Mouse (Mus musculus): ENCODE data around the gene Ncdn.

Ncdn gene

DNA sequence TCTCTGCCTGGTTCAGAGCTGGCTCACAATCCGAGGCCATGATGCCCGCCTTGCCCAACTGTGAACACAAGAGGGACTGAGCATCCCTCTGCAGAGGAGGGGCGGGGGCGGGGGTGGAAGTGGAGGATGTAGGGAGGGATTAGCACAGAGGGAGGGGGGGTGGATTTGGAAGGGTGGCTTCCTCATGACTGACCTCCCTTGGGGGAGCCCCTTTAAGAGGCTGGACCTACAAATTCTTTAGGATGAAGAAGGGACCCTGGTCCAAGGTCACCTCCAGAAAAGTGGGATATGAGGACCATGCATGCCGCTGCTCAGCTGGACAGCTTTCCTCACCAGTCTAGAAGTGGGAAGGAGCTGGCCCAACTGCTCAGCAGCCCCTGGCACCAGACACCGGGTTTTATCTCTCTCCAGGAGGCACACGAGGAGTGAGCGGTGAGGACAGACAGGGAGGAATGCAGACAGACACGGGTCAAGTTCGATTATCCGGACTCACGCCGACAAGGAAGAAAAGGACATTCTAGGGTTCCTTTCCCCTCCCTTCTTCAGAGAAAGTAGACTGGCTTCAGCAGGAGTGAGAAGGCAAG lies 1.1 kb downstream of the Ncdn start:
- no peak for DNase-seq

DNA sequence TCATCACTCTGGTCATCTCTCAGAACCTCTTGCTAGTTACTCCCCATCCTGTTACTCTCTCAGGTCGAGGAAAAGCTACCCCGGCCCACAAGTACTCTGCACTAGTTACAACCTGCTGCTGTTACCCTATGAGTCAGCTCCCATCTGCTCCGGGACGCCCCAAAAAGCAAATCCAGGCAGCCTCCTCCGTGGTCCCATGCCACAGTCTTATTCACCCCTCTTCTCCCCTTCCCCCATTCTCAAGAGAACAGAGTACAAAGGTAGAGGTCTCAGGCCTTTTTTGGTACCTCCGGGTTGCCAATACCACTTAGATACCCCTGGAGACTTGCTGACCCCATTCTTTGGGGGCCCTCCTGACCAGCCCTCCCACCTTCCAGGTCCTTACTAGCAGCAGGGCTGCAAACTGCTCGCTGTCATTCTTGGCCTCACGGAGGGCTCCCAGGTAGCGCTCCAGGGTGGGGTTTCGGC lies 1.6 kb downstream of the Ncdn start:
- no peak for DNase-seq

DNA sequence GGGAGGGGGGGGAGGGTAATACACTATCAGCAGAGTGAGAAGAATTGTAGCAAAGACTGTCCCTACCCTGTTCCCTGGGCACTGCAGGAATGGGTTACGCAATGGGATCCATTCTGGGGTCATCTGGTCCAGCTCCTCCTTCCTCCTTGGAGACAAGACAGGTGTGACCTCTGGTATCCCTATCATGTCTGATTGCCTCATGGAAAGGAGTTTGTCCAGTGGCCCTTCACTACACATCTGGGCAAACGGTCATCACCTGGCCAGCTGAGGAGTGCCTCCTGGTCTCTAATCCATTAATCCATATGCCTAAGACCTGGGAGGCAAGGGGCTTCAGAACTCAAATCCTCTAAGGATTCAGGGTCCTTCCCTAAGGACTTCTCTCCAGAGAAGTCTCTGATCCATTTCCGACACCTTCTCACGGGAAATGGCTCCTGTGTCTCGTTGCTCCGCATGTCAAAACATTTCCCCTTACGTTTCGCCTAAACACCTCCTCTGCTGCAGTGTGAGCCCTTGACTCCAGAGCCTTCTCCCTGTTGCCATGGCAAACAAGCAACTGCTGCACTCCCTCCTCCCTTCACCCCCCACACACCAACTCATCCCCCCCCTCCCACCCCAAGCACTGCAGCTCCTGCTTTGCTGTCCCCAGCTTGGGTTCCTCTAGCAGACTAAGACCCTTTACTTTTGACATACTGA lies 2.2 kb downstream of the Ncdn start:
- no peak for DNase-seq

DNA sequence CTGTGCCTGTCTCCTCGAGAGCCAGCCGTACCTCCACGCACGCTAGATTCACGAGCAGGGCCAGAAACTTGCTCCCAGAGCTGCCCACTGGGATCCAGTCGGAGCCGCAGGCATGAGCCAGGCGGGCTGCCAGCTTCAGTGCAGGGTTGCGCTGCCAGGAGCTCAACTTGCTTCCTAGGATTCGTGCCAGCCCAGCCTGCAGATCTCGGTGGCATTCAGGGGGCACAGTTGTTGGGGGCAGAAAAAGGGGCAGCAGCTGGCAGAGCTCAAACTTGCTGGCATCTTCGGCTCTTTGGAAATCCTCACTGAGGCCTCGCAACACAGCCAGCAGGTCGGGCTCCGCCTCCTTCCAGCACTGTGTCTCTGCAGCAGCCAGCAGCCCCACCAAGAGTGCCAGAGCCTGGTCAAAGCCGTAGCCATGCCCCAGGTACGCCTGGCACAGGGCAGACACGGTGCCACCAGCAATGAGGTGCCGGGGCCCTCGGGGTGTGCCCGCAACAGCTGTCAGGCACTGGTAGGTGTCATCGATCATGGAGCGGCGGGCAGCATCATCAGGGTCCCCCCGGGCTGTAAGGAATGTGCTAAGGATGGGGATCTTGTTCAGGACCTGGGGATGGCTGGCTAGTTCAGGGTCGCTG lies 3.1 kb downstream of the Ncdn start:
- DNase-seq = no peak

DNA sequence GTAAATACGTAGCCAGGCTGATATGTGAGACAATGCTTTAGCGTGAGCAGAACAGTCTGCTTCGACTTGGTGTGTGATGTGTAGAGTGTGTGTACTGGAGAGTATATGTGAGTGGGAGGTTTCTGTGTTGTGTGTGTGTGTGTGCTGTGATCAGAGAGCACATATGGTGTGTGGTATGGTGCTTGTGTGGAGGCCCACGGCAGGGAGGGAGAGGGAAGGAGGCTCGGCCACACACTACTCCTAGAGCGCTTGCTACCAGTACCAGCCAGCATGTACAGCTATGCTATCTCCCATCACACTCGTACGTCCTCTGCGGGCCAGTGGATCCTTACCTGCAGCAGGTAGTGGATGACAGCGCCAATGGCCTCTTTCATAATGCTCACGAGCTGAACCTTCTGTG lies 3.7 kb downstream of the Ncdn start:
- no peak for DNase-seq

DNA sequence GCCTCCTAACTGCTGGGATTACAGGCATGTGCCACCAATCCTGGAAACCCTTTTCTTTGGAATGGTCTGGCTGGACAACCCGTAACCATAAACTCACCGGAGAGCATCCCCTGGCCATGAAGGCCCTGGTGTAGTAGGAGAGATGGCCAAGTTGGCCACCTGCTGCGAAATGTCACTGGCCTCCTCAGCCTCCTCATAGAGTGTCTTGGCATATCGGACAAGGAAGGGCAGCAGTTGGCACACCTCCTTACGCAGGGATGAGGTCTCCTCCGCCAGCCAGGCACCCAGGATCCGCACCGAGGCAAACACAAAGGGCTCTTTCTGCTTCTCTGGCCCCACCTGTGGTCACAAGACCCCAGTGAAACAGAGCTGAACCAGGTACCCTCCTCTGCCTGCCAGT lies 4.9 kb downstream of the Ncdn start:
- no peak for DNase-seq

DNA sequence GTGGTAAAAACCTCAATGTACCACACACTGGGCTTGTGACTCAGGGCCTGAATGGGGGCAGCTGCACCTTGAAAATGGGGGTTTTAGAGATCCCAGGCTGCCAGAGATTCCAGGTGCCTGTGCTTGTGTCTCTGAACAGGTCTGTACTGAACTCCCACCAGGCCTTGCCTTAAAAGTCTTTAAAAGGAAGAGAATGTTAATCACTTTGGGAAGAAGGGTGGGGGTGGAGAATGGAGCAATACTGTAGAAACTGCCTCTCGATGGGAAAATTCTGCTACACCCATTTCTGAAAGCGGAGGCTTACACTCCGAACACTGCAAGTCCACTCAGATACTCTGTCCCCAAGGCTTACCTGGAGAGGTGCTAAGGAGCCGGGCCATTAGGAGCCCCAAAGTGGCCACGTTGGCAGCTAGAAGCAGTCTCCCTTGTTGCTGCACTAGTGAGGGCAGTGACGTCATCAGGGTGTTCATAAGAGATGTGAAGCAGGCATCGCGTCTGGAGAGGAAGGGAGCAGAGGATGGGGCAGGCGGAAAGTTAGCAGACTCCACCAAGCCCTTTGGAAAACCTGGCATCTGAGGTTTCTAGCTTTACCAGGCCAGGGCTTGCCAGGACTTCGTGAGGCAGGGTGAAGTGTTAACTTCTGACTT lies 6.9 kb downstream of the Ncdn start:
- DNase-seq = no peak

DNA sequence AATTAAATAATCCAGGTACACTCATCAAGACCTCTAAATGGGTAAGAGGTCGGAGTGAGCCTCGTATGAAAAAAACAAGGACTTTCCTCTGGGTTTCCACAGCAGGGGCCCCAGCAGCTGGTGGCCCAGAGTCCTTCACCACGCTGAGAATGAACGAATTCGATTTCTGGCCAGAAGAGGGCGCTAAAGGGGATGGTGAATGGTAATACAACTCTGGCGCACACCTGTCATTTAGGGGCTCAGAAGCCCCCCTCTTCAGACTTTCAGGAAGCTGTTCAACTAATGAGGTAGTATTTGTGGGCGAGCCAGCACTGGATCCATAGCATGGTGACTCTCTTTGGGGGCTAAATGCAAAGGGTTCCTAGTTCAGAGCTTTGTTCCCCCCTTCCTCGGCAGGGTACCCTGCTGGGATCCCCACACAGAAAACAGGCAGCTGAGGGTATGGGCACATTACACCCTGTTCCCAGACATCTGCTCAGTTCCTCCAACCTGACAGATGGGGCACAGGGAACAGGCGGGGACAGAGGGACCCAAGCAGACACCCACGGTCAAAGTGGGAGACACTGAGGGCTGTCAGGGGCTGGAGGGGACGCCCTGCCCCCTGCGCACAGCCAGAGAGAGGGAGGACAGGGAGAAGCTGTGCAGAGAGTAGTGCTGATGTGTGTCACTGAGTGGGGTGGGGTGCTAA lies 7.6 kb downstream of the Ncdn start:
- peak; percentile 70 for DNase-seq

DNA sequence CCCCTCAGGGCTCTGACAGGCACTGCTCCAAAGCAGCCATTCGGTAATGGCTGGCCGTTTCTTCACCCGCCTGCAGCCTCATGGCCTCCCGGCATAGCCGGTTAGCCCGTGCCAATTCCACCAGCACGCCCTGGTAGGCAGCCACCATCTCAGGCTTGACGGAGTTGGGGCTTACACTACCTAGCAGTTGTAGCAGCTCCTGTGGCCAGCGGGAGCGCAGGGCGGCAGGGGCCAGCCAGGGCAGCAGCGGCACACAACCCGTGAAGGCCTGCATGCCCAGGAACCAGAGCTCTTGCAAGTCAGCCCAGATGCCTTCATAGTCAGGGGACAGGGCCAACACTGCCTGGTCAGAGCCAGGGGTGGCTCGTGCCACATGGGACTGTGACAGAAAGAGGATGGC lies 8.4 kb downstream of the Ncdn start:
- DNase-seq = no peak

DNA sequence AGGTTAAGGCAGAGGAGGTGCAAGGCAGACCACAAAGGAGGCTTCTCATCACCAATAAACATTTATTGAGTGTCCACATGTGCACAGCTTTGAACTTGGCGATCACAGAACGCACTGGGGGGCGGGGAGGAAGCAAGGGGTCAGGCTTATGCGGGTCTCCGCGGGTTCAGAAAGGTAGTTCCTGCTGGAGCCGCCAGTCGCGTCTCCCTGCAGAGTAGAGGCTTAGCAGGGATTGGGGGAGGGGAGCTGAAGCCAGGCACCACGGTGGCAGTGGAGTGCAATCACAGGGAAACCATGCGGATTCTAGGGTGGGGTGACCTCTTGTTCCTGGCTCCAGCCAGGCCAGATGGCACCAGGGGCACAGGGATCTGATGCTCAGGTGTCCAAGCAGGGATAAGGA lies 9.5 kb downstream of the Ncdn start:
- DNase-seq = no peak

DNA sequence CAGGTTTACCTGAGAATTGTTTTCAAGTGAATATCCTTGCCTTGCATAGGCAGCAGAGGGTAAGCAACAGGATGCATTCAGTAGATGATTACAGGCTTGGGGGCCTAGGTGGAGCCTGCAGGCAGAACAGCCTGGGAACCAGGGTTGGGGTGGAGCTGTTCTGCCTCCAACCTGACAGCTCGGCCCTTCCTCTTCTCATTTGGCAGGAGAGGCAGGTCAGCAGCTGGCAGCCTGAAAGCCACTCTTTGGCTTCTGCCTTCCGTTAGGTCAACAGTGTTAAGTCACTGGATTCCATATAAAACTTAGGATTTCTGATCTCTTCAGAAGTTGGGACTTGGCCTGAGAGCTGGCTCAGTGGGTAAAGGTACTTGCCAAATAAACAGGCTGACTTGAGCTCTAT lies 10.3 kb downstream of the Ncdn start:
- no peak for DNase-seq

DNA sequence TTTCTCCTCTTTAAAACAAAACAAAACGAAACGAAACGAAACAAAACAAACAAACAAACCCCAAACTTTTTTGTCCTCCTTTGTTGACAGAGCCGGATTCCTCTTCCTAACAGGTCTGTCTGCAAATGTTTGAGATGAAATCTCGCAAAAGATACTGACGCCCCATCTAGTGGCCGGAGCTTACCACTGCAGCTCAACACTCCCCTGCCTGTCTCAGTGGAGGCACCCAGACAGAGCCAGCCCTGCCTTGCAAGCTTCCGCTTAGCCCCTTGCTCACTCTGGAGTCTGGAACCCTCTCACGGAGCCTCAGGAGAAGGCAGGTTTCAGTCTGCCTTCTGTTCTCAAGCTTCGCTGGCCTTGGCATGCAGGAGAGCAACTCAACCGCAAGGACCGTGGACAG lies 11.8 kb downstream of the Ncdn start:
- DNase-seq = peak; percentile 84

DNA sequence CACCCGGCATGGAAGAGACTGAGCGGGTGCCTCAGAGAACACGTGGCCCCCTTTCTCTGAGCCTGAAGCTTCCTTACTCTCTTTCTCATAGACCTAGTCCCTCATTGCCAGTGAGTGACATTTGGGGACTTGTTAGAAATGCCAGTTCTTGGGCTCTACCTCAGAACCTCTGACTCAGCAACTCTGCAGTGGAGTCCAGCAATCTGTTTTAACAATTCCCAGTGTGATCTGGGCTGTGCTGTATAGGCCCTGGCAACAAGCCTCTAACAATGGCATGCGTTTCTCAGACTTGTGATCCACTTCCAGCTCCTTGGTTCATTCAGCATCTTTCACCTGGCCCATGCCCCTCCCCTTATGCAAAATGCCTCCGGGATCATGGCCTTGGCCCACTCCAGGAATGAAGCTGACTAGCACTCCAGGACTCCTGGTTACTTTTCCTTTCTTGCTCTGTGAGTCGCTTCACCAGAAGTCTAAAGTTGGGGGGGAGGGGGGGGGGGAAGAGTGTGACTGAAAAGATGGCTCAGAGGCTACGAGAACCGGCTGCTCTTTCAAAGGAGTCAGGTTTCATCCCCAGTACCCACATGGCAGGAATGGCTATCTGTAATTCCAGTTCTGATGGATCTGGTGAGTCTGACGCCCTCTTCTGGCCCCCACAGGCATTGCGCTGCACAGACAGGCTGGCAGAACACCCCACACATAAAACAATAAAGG lies 13.1 kb downstream of the Ncdn start:
- DNase-seq = no peak

DNA sequence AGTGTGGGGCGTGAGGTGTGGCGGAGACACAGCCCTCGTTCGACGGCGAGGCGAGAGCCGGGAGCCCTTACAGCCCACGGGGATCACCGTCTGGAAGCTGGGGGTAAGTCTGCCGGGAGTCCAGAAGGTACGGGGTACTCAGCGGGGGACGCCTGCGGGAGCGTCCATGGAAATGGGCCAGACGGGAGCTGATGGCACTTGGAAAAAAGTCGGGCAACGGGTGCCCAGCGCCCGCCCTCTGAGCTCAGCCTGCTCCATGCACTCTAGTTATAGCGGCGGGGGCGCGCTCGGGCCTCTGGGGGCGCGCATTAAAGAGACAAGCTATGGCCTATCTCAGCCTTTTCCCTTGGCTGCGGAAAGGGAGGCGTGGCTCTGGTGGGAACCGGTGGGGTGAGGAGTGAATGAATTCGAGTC lies 17.2 kb downstream of the Ncdn start, which contains the start of gene Tfap2e:
Gene Tfap2e (minus strand): TSS at position 240 of the 414 bp plus-strand sequence.
- peak; percentile 24 for DNase-seq

DNA sequence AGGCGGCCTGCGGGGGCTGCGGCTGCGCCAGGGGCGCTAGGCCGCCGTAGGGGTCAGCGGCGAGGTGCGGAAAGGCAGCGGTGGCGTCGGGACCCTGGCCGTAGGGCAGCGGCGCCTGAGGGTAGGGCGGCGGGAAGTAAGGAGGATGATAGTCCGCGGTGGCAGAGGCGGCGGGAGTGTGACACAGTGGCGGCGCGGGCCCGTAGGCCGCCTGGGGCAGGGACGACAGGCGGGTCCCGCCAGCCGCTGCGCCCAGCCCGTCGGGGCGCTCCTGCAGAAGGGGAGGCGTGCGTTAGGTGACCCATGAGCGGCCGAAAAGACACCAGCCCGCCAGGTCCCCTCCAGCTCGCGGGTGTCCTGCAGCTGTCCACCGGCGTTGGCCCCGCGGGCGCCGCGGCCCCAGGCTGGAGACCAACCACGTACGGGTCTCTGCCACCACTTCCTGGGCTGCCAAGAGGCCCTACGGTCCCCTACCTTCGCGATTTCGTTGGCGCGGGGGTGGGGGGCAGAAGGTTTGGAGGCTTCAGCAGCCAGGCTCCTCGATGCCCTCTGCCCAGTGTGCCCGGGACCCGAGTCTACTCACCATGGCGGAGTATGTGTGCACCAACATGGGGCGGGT lies 17.7 kb downstream of the Ncdn start:
- no peak for DNase-seq

DNA sequence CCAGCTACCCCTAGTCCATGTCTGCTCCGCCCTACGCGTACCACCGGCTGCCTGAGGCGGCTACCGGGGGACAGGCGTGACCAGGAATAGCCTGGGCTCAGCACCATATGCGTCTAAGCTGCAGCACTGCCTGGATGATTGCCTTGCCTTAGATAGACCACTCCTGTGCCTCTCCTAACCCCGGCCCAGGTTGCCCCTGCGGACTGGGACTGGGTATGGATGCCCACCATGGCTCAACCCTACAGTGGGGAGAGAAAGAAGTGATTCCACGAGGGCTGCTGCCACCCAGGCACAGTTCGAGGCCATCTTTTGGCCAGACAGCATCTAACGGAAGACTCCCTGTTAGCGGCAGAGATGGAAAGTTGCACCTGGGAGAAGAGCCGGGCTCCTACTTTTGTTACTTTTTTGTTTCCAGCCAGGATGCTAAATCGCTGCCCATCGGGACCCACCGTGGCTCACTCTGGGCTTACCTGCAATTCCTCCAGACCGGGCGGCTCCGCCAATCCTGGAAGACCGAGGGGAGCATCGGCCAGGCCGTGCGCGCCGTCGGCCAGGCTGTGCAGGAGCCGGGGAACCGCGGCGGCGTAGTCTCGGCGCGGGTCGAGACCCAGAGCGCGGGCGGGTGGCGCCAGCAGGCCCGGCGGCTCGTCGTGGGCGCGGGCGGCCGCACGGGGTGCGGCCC lies 18.4 kb downstream of the Ncdn start:
- no peak for DNase-seq

DNA sequence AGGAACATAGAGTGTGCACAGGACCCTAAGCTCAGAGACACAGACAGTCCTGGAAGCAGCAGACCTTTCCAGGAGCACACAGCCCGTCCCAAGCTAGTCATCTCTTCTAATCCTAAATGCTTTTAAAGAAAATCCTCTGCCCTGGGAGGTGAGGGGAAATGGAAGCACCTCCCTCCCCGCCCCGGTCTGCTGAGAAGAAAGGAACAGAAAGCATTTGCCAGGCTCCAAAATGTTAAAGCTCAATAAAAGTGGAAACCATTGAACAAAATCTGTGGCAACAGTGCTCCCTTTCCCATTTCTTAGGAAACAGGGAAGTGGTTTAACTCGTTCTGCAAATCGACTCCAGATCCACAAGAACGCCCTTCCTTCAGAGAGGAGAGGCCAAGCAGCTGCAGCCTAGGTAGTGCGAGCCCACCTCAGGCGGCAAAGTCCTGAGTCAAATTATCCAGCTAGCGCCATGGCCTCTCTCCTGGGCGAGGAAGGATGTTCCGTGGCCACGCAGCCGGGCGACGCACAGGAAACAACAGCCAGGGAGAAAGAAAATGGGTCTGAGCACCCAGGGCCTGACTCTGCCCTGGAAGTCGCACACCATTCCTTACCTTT lies 19.1 kb downstream of the Ncdn start:
- DNase-seq = no peak

DNA sequence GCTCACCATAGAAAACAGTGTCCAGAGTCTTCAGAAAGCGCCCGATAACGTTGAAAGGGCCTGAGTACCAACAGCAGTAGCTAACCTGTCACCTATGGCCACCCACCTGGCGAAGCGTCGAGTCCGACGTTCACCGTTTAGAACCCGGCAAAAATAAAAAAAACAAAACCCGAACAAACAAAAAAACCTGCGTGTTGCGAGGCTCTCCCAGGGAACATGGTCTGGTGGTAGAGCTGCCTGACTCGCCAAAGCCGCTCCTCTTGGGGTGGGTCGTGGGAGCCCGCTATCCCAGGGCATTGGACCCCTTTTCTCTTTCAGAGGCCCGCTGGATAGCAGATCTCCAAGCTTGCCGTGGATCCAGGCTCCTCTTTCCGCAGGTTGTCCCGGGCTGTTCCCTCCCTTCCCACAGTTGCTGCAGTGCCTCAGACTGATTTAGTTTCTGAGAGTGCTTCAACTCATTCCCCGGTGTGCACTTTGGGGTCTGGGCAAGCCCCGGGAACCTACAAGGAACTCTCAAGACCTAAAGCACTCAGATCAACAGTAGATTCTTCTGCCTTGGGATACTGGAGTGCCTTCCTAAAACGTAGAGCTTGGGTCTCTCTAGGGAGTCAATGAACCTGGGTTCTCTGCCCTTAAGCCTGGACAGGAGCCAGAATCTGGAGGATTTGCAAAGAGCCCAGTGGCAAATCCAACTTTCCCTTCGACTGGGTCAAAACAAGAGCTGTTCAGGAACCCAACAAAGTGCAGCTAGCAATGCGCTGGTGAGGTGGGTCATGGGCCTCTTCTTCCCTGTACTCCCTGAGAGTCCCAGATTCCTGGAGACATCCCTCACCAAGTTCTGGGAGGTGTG lies 20.5 kb downstream of the Ncdn start:
- DNase-seq = no peak

DNA sequence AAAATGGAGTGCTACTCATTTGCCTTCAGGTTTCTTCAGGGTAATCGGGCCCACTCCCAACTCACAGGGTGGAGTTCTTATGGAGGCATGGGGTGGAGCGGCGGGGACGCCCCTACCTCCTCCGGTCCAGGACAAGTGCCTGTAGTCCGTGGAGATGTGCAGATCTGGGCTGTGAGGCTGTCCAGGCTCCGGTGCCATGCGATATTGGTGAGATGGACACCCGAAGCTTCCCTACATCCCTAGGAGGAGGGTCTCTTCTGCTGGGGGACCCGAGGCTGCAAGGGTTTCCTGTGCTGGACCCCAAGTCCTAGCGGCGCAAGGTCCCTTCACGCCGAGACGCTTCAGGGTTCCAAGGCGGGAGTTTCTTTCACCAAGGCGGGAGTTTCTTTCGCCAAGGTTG lies 21.1 kb downstream of the Ncdn start:
- no peak for DNase-seq

DNA sequence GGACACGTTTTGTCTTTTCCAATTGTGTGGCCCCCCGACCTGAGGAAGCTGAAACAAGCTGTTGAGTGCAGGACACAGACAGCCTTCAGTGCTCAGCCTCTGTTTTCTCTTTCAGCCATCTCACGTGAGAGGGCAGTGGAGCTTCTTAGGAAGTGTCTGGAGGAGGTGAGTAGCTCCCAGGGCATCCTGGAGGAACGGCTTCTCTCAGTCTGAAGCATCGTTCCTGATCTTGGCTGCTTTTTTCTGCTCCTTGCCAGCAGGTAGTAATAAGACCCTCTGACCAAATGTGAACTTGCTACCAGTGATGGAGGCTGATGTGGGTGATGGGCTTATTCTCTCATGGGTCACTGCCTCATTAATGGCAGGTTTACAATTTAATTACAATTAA lies 45.8 kb downstream of the Ncdn start:
- DNase-seq = no peak

Measured in lung, postnatal 36 days (tissue).